Mouse (Mus musculus) 3134 (cell line): Measurements from ENCODE around the gene Slc6a9.

ENCODE experiments used
- DNase-seq: peaks from one replicate; pipeline ENCODE4 v3.0.0-alpha.2; 2011; ENCODE audit warnings: low spot score; ENCODE audit not compliant: insufficient read length; ENCODE audit errors: extremely low read depth

Slc6a9 gene

GRCm38 (mm10) chr4:117834457-117834844, at the start of gene Slc6a9:
Gene Slc6a9, plus strand, starts transcription at chr4:117834506.
- DNase-seq: no peak

- DNase-seq: no peak
Observed at GRCm38 (mm10) chr4:117786963-117787362, 47.3 kb upstream of the Slc6a9 start.

GRCm38 (mm10) chr4:117788308-117788707, 46.0 kb upstream of the Slc6a9 start:
- DNase-seq: no peak

GRCm38 (mm10) chr4:117799904-117800303, 34.4 kb upstream of the Slc6a9 start:
- DNase-seq: no peak

- DNase-seq: no peak
Observed at GRCm38 (mm10) chr4:117806992-117807391, 27.3 kb upstream of the Slc6a9 start.

- DNase-seq: no peak
Observed at GRCm38 (mm10) chr4:117810933-117811332, 23.4 kb upstream of the Slc6a9 start.

GRCm38 (mm10) chr4:117813591-117814192, 20.6 kb upstream of the Slc6a9 start:
- no peak for DNase-seq

GRCm38 (mm10) chr4:117814333-117814732, 20.0 kb upstream of the Slc6a9 start:
- DNase-seq: no peak

- no peak for DNase-seq
Observed at GRCm38 (mm10) chr4:117816776-117817175, 17.5 kb upstream of the Slc6a9 start.

- no peak for DNase-seq
Observed at GRCm38 (mm10) chr4:117818032-117818431, 16.3 kb upstream of the Slc6a9 start.

- no peak for DNase-seq
Observed at GRCm38 (mm10) chr4:117828572-117829145, 5.6 kb upstream of the Slc6a9 start.

- peak; percentile 56 for DNase-seq
Observed at GRCm38 (mm10) chr4:117829260-117830123, 4.8 kb upstream of the Slc6a9 start.

- peak; percentile 60 for DNase-seq
Observed at GRCm38 (mm10) chr4:117830124-117830551, 4.2 kb upstream of the Slc6a9 start.

- no peak for DNase-seq
Observed at GRCm38 (mm10) chr4:117830801-117831200, 3.5 kb upstream of the Slc6a9 start.

- DNase-seq: no peak
Observed at GRCm38 (mm10) chr4:117831499-117831898, 2.8 kb upstream of the Slc6a9 start.

- DNase-seq: peak; percentile 54
Observed at GRCm38 (mm10) chr4:117831920-117832691, 2.2 kb upstream of the Slc6a9 start.

- peak; percentile 92 for DNase-seq
Observed at GRCm38 (mm10) chr4:117834845-117835530, 682 bp downstream of the Slc6a9 start.

- no peak for DNase-seq
Observed at GRCm38 (mm10) chr4:117835531-117836111, 1.3 kb downstream of the Slc6a9 start.

- DNase-seq: peak; percentile 90
Observed at GRCm38 (mm10) chr4:117836204-117836767, 2.0 kb downstream of the Slc6a9 start.

GRCm38 (mm10) chr4:117837271-117837670, 3.0 kb downstream of the Slc6a9 start:
- no peak for DNase-seq
